Mouse (Mus musculus) CH12.LX (cell line): ENCODE results near the gene Ovol3. TPM values are rescaled to one million over a fixed set of nuclear protein-coding genes. Genes with fewer than 3 reads are reported as not detected.

ENCODE experiments used
- DNase-seq: peaks from one replicate; pipeline ENCODE4 v3.0.0-alpha.2; 2013; ENCODE audit errors: extremely low read depth
- H3K27ac ChIP-seq: 2 replicates; pipeline ENCODE4 v1.5.1; 2012; ENCODE audit warnings: low read depth, mild to moderate bottlenecking, control low read depth, moderate library complexity; ENCODE audit not compliant: insufficient read depth
- H3K27me3 ChIP-seq: replicated peaks from 2 replicates; pipeline ENCODE3; 2012; ENCODE audit warnings: inconsistent platforms
- H3K36me3 ChIP-seq, 2 experiments: replicated peaks in 1 of 2; 2 replicates each; pipeline versions ENCODE3 to v1.6.1; 2012; ENCODE audit warnings: inconsistent platforms in 1 of 2, low read length in 1 of 2, mild to moderate bottlenecking in 1 of 2, mixed read lengths in 1 of 2, moderate library complexity in 1 of 2; ENCODE audit not compliant: control insufficient read depth in 1 of 2, insufficient read depth in 1 of 2
- H3K4me1 ChIP-seq, 2 experiments: 2 replicates each; pipeline ENCODE4 v1.6.1; 2012; ENCODE audit warnings: inconsistent platforms in 1 of 2, moderate library complexity in 1 of 2; ENCODE audit not compliant: insufficient read depth in 2 of 2, control insufficient read depth in 1 of 2
- H3K4me2 ChIP-seq: 2 replicates; pipeline ENCODE4 v1.6.1; 2012; ENCODE audit warnings: low read depth, mild to moderate bottlenecking, control low read depth; ENCODE audit not compliant: poor library complexity, insufficient read depth, severe bottlenecking
- H3K4me3 ChIP-seq, 3 experiments: fragments of 150-350 bp in 1 of 3; sonication (generic) in 1 of 3; replicated peaks in 1 of 3; 2 replicates each; pipeline versions ENCODE3 to v1.5.1; 2011 to 2012; ENCODE audit warnings: low read depth in 2 of 3, low read length in 2 of 3, mild to moderate bottlenecking in 2 of 3, moderate library complexity in 2 of 3, control low read depth in 1 of 3, improper control_type of control experiment in 1 of 3, inconsistent platforms in 1 of 3, mixed read lengths in 1 of 3; ENCODE audit not compliant: poor library complexity in 1 of 3
- H3K79me2 ChIP-seq: replicated peaks from 2 replicates; pipeline ENCODE4 v1.6.1; 2012; ENCODE audit warnings: mild to moderate bottlenecking, moderate library complexity; ENCODE audit not compliant: control insufficient read depth, poor library complexity, insufficient read depth, severe bottlenecking; ENCODE audit errors: extremely low read depth
- H3K9ac ChIP-seq: 2 replicates; pipeline ENCODE4 v1.6.1; 2012; ENCODE audit warnings: low read depth, mild to moderate bottlenecking, control low read depth, moderate library complexity; ENCODE audit not compliant: insufficient read depth
- H3K9me3 ChIP-seq: replicated peaks from 2 replicates; pipeline ENCODE3; 2012; ENCODE audit warnings: low read length, inconsistent platforms, mixed read lengths
- BHLHE40 ChIP-seq: IDR thresholded peaks from 2 replicates; pipeline ENCODE4 v1.6.1; 2011; ENCODE audit warnings: mild to moderate bottlenecking, low read depth, low read length, improper control_type of control experiment
- CHD2 ChIP-seq: IDR thresholded peaks from 2 replicates; pipeline ENCODE4 v1.6.1; 2011; ENCODE audit warnings: low read length, improper control_type of control experiment
- CTCF ChIP-seq, 2 experiments: IDR thresholded peaks in 1 of 2; conservative IDR thresholded peaks in 1 of 2; 2 replicates each; pipeline ENCODE4 v1.5.1; 2011 to 2012; ENCODE audit warnings: low read depth in 2 of 2, low read length in 2 of 2, improper control_type of control experiment in 1 of 2, inconsistent platforms in 1 of 2, mild to moderate bottlenecking in 1 of 2, moderate library complexity in 1 of 2
- E2F4 ChIP-seq: IDR thresholded peaks from 2 replicates; pipeline ENCODE4 v1.6.1; 2011; ENCODE audit warnings: low read depth, low read length, improper control_type of control experiment; ENCODE audit not compliant: insufficient replicate concordance
- ELF1 ChIP-seq: IDR thresholded peaks from 2 replicates; pipeline ENCODE4 v1.6.1; 2014; ENCODE audit warnings: low read depth, mild to moderate bottlenecking, inconsistent platforms, low read length, improper control_type of control experiment
- ETS1 ChIP-seq: conservative IDR thresholded peaks from 2 replicates; pipeline ENCODE4 v1.6.1; 2012; ENCODE audit warnings: low read depth, mild to moderate bottlenecking, inconsistent platforms, low read length, improper control_type of control experiment, moderate library complexity
- GABPA ChIP-seq: IDR thresholded peaks from 2 replicates; pipeline ENCODE4 v1.6.1; 2012; ENCODE audit warnings: low read depth, low read length, improper control_type of control experiment, inconsistent platforms; ENCODE audit not compliant: insufficient replicate concordance
- IRF4 ChIP-seq: IDR thresholded peaks from 2 replicates; pipeline ENCODE4 v1.6.1; 2014; ENCODE audit warnings: low read depth, mild to moderate bottlenecking, inconsistent platforms, low read length, improper control_type of control experiment
- JUN ChIP-seq: IDR thresholded peaks from 2 replicates; pipeline ENCODE4 v1.6.1; 2011; ENCODE audit warnings: low read depth, mild to moderate bottlenecking, low read length, improper control_type of control experiment, moderate library complexity; ENCODE audit not compliant: insufficient read depth
- JUND ChIP-seq: conservative IDR thresholded peaks from 2 replicates; pipeline ENCODE4 v1.6.1; 2011; ENCODE audit warnings: low read depth, low read length, improper control_type of control experiment
- KAT2A ChIP-seq: IDR thresholded peaks from 2 replicates; pipeline ENCODE4 v1.6.1; 2012; ENCODE audit warnings: low read length, improper control_type of control experiment, inconsistent platforms; ENCODE audit not compliant: insufficient replicate concordance
- MAFK ChIP-seq: IDR thresholded peaks from 2 replicates; pipeline ENCODE4 v1.6.1; 2011; ENCODE audit warnings: low read length, improper control_type of control experiment; ENCODE audit not compliant: insufficient replicate concordance
- MAZ ChIP-seq: IDR thresholded peaks from 2 replicates; pipeline ENCODE4 v1.6.1; 2012; ENCODE audit warnings: low read depth, mild to moderate bottlenecking, inconsistent platforms, low read length, improper control_type of control experiment, moderate library complexity
- MEF2A ChIP-seq: IDR thresholded peaks from 2 replicates; pipeline ENCODE4 v1.6.1; 2014; ENCODE audit warnings: low read depth, mild to moderate bottlenecking, inconsistent platforms, low read length, improper control_type of control experiment, borderline replicate concordance
- MXI1 ChIP-seq: IDR thresholded peaks from 2 replicates; pipeline ENCODE4 v1.6.1; 2011; ENCODE audit warnings: mild to moderate bottlenecking, low read depth, low read length, improper control_type of control experiment
- NELFE ChIP-seq: IDR thresholded peaks from 2 replicates; pipeline ENCODE4 v1.6.1; 2011; ENCODE audit warnings: low read depth, low read length, improper control_type of control experiment
- NRF1 ChIP-seq: IDR thresholded peaks from 2 replicates; pipeline ENCODE4 v1.6.1; 2014; ENCODE audit warnings: low read depth, mild to moderate bottlenecking, inconsistent platforms, low read length, improper control_type of control experiment, moderate library complexity
- POLR2AphosphoS2 ChIP-seq: IDR thresholded peaks from 2 replicates; pipeline ENCODE4 v1.6.1; 2011; ENCODE audit warnings: low read depth, low read length, improper control_type of control experiment
- RCOR1 ChIP-seq: conservative IDR thresholded peaks from 2 replicates; pipeline ENCODE4 v1.6.1; 2012; ENCODE audit warnings: low read depth, mild to moderate bottlenecking, inconsistent platforms, low read length, improper control_type of control experiment
- SIN3A ChIP-seq: IDR thresholded peaks from 2 replicates; pipeline ENCODE4 v1.6.1; 2012; ENCODE audit warnings: low read length, improper control_type of control experiment, inconsistent platforms
- SMC3 ChIP-seq: IDR thresholded peaks from 2 replicates; pipeline ENCODE4 v1.6.1; 2011; ENCODE audit warnings: low read depth, low read length, improper control_type of control experiment
- UBTF ChIP-seq: IDR thresholded peaks from 2 replicates; pipeline ENCODE4 v1.6.1; 2012; ENCODE audit warnings: low read depth, mild to moderate bottlenecking, inconsistent platforms, low read length, improper control_type of control experiment, moderate library complexity
- USF1 ChIP-seq: IDR thresholded peaks from 2 replicates; pipeline ENCODE4 v1.6.1; 2014; ENCODE audit warnings: low read depth, mild to moderate bottlenecking, inconsistent platforms, low read length, improper control_type of control experiment
- USF2 ChIP-seq: conservative IDR thresholded peaks from 2 replicates; pipeline ENCODE4 v1.6.1; 2011; ENCODE audit warnings: low read depth, low read length, improper control_type of control experiment
- ZC3H11A ChIP-seq: IDR thresholded peaks from 2 replicates; pipeline ENCODE4 v1.6.1; 2012; ENCODE audit warnings: low read depth, mild to moderate bottlenecking, inconsistent platforms, low read length, improper control_type of control experiment
- ZKSCAN1 ChIP-seq: IDR thresholded peaks from 2 replicates; pipeline ENCODE4 v1.6.1; 2012; ENCODE audit warnings: low read depth, inconsistent platforms, low read length, improper control_type of control experiment, borderline replicate concordance
- dilution Hi-C: fragments of 300-500 bp; cut with MboI; formaldehyde crosslinking; loops from 2 replicates; pipeline ENCODE4 v1.14.3; 2020; ENCODE audit warnings: low sequenced_read_pairs; ENCODE audit not compliant: extremely low pct_unique_long_range_greater_than_20kb, extremely low pct_ligation_motif_present
- in situ Hi-C: fragments of 300-500 bp; cut with MboI; formaldehyde crosslinking; loops from 3 replicates; pipeline ENCODE4 v1.14.3; 2019; ENCODE audit warnings: low sequenced_read_pairs, low pct_ligation_motif_present, low pct_unique_long_range_greater_than_20kb, mixed read lengths
- polyA plus RNA-seq: library from polyadenylated mRNA; unstranded; fragments of >175 nt; gene quantifications from 2 replicates; pipeline ENCODE4 v1.2.1, GENCODE M21; 2012; ENCODE audit warnings: low read depth; ENCODE audit not compliant: insufficient read length
- total RNA-seq, 2 experiments: library from RNA; depleted of rRNA; stranded (reverse); fragments of 300-350 nt in 1 of 2; fragments of >200 nt in 1 of 2; gene quantifications; 2 replicates each; pipeline ENCODE4 v1.2.3; 2012 to 2014

Ovol3 gene
- total and polyA plus RNA-seq, 3 experiments: 0.42 to 4.3 (median 2.8) TPM

DNA sequence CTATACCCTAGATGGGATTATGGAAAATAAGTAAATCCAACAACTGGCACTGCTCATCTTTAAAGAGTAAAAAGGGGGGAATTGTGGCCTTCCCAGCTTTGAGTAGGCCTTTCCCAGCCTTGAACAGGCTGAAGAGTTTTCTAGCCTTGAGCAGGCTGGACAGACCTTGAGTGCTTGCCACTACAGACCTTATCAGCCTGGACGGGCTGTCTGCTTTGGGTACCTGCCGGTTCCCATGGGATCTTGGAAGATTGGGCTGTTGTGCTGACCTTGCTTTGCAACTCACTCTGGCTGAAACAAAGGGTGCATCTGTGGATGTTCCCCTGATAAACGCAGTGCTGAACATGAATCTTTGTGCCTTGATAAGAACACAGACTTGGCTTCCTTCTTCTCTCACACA is 21.6 kb downstream of the Ovol3 start:
- H3K4me2 ChIP-seq: no peak overlapping the region
- no peak for DNase-seq
- no peaks in the 10 kb centered on the region for H3K36me3 ChIP-seq
- in situ Hi-C loops: no loop called here
- no peaks in the 10 kb centered on the region for H3K79me2 ChIP-seq
- TF ChIP-seq MEF2A (no peak), CHD2 (no peak), JUND (no peak), E2F4 (no peak), MAFK (no peak), ETS1 (no peak), MXI1 (no peak), SMC3 (no peak), IRF4 (no peak), BHLHE40 (no peak), USF2 (no peak), SIN3A (no peak), NRF1 (no peak), ZKSCAN1 (no peak), RCOR1 (no peak)
- no peak overlapping the region for H3K9ac ChIP-seq
- H3K4me3 ChIP-seq: no peak overlapping the region
- H3K4me1 ChIP-seq: peaks cover 4 to 6% of the 10 kb centered on the region in 2 experiments
- dilution Hi-C loops: no loop called here
- no peaks in the 10 kb centered on the region for H3K9me3 ChIP-seq
- no peak overlapping the region for H3K27ac ChIP-seq
- H3K27me3 ChIP-seq: peaks cover 3% of the 10 kb centered on the region

DNA sequence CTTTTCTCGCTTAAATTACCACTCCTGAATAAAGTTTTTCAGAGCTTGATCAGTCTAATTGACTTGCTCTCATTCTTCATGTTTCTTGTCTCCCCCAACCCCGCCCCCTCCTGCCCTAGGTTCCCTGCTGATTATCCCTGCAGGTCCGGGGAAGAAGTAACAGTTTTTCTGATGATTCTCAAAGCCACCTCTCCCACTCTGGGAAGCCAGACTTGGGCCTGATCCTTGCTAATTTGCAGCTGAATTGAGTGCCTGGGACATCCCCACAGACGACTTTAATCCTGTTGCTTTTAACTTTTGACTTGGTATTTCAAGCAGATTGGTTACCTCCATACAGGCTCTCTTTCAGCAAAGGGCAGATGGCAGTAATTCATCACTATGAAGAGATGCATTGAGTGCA is 24.5 kb downstream of the Ovol3 start:
- dilution Hi-C loops: no loop called here
- Histone ChIP-seq H3K27ac (no peak overlapping the region), H3K9me3 (no peaks in the 10 kb centered on the region), H3K9ac (no peak overlapping the region), H3K4me2 (no peak overlapping the region), H3K36me3 (no peaks in the 10 kb centered on the region), H3K79me2 (no peaks in the 10 kb centered on the region), H3K27me3 (peaks cover 3% of the 10 kb centered on the region), H3K4me3 (no peak overlapping the region), H3K4me1 (no peaks in the 10 kb centered on the region)
- in situ Hi-C loops: no loop called here
- DNase-seq: no peak
- no peak for TF ChIP-seq KAT2A
- TF ChIP-seq SIN3A: no peak
- TF ChIP-seq POLR2AphosphoS2: no peak
- no peak for TF ChIP-seq ELF1
- TF ChIP-seq CHD2: no peak
- no peak for TF ChIP-seq JUN
- TF ChIP-seq ZKSCAN1: no peak
- no peak for TF ChIP-seq GABPA
- TF ChIP-seq ZC3H11A: no peak
- no peak for TF ChIP-seq RCOR1
- TF ChIP-seq NRF1: no peak
- no peak for TF ChIP-seq MAZ
- no peak for TF ChIP-seq CTCF (conservative IDR thresholded peaks at IDR 0.05 in 1 of 2, IDR thresholded peaks at IDR 0.05 in 1 of 2; ENCODE audit: low read depth in 2 of 2, low read length in 2 of 2)
- no peak for TF ChIP-seq NELFE
- TF ChIP-seq UBTF: no peak
- TF ChIP-seq USF1: no peak
